Mouse (Mus musculus) lung, postnatal 0 days (tissue): ENCODE results near the gene Zfp638.

ENCODE experiments used
- CTCF ChIP-seq: IDR thresholded peaks from 2 replicates; pipeline ENCODE4 v1.5.1; 2016; ENCODE audit warnings: antibody characterized with exemption, mild to moderate bottlenecking
- EP300 ChIP-seq: IDR thresholded peaks from 2 replicates; pipeline ENCODE4 v1.6.1; 2016; ENCODE audit warnings: antibody characterized with exemption, mild to moderate bottlenecking, control low read depth

- no peak for TF ChIP-seq EP300
- TF ChIP-seq CTCF, result no peak
Measured at GRCm38 (mm10) chr6:83890281-83891015, 23.5 kb downstream of the Zfp638 start.
